Mouse (Mus musculus): Measurements from ENCODE around the gene Ssx2ip. TPM values are rescaled to one million over a fixed set of nuclear protein-coding genes. Genes with fewer than 3 reads are reported as not detected.

Gene Ssx2ip
- polyA plus RNA-seq, 1 experiment from 2014 or later: 25.1 TPM

DNA sequence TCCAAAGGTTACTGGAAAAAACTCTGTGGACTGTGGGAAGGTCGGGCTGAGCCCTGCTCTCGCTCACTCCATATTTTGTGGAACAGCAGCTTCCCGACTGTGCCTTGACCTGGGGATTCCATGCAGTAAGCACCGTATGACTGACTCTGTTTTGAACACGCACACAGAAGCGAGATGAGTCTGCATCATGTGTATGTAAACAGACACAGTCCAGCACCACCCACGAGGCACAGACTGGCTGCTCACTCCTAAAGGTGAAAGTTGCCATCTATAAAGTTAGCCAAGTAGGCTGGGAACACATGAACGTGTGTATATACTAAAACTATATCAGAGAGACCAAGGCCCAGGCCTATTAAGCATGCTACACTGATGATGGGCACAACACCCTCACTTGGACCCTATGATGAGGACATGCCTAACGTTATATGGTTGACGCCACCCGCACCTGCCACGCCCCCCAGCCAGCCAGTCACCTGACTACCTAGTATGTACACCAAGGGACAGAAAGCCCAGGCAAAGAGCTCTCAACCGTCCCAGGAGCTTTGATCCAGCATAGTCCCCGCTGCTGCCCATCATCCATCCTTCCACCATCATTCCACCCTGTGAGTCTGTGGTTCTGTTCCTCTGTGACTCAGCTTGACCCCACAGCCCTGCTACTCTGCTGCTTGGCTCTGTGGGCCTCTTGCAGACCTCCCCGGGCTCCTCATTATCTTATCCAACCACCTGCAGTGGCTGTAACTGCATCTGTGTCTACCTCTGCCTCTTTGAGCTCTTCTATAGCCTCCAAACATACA is 27.9 kb upstream of the Ssx2ip start:
- no peak overlapping the region for H3K9ac ChIP-seq (ENCODE audit: low read depth, low read length)
- no peak overlapping the region for H3K4me2 ChIP-seq (replicated peaks; ENCODE audit: low read depth, low read length)
- H3K4me3 ChIP-seq (ENCODE audit: low read depth, low read length): no peak overlapping the region
- WGBS: 85% methylated on average over 14 of the region's 15 CpGs
- H3K4me1 ChIP-seq (replicated peaks; ENCODE audit: control insufficient read depth, insufficient read depth, low read length): peaks cover 5% of the 10 kb centered on the region; the same call in 1 of the 2 replicates
- H3K9me3 ChIP-seq (ENCODE audit: control insufficient read depth, low read length): no peaks in the 10 kb centered on the region
- peaks cover 34% of the 10 kb centered on the region for H3K27me3 ChIP-seq (ENCODE audit: control insufficient read depth, insufficient read depth, low read length)
- no peak overlapping the region for H3K27ac ChIP-seq (ENCODE audit: low read depth, low read length)
- no peak for DNase-seq (ENCODE audit: low spot score)
- H3K36me3 ChIP-seq (ENCODE audit: control insufficient read depth, insufficient read depth, low read length): no peaks in the 10 kb centered on the region
- ATAC-seq (ENCODE audit: low FRiP score): no peak

DNA sequence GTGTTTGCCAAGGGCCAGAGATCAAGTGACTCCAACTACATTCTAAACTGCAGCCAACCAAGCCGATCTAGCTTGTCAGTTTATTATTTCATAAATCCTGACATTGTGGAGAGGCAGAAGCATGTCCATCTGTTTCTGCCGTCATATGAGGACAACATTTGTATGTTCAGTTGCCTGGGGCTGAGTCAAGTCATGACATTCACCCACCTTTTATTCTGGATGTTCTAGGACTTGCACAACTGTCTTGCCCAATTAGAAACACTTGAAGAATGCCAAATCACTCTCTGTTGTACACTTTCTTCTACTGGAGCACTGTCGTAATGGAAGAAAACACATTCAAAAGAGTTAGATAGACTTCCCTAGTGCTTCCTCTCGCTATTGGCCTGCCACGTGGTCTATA is 27.2 kb upstream of the Ssx2ip start:
- Histone ChIP-seq H3K36me3 (ENCODE audit: control insufficient read depth, insufficient read depth, low read length) (no peaks in the 10 kb centered on the region), H3K27me3 (ENCODE audit: control insufficient read depth, insufficient read depth, low read length) (peaks cover 36% of the 10 kb centered on the region), H3K27ac (ENCODE audit: low read depth, low read length) (no peak overlapping the region), H3K4me3 (ENCODE audit: low read depth, low read length) (no peak overlapping the region), H3K9me3 (ENCODE audit: control insufficient read depth, low read length) (no peaks in the 10 kb centered on the region), H3K4me1 (replicated peaks; ENCODE audit: control insufficient read depth, insufficient read depth, low read length) (peaks cover 5% of the 10 kb centered on the region; the same call in 1 of the 2 replicates), H3K4me2 (replicated peaks; ENCODE audit: low read depth, low read length) (no peak overlapping the region), H3K9ac (ENCODE audit: low read depth, low read length) (no peak overlapping the region)
- ATAC-seq (ENCODE audit: low FRiP score) (no peak), DNase-seq (ENCODE audit: low spot score) (no peak)
- WGBS: 91% methylated on average over 5 of the region's 5 CpGs

DNA sequence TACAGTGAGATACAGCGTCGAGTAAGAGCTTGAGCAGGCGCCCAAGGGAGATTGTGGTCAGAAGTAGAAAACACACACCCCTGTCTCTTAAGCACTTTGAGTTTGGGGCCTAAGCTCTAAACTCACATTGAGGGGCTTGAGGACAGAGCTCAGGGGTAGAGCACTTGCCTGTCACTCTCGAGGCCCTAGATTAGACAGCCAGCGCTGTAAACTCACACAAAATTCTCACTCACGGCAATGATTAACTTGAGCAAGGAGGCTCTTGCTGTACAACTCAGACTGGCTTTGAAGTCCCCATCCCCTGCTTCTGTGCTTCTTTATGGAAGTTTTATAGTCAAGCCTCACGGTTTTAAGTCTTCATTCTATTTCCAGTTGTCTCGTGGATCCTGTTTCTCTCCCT is 25.7 kb upstream of the Ssx2ip start:
- WGBS: 73% methylated on average over 8 of the region's 8 CpGs
- no peak overlapping the region for H3K4me2 ChIP-seq (replicated peaks; ENCODE audit: low read depth, low read length)
- H3K27ac ChIP-seq (ENCODE audit: low read depth, low read length): no peak overlapping the region
- H3K36me3 ChIP-seq (ENCODE audit: control insufficient read depth, insufficient read depth, low read length): no peaks in the 10 kb centered on the region
- DNase-seq (ENCODE audit: low spot score): no peak
- H3K4me1 ChIP-seq (replicated peaks; ENCODE audit: control insufficient read depth, insufficient read depth, low read length): peaks cover 5% of the 10 kb centered on the region; the same call in 1 of the 2 replicates
- H3K27me3 ChIP-seq (ENCODE audit: control insufficient read depth, insufficient read depth, low read length): peaks cover 24% of the 10 kb centered on the region
- H3K9me3 ChIP-seq (ENCODE audit: control insufficient read depth, low read length): no peaks in the 10 kb centered on the region; the same call in 1 of the 2 replicates
- no peak overlapping the region for H3K9ac ChIP-seq (ENCODE audit: low read depth, low read length)
- no peak for ATAC-seq (ENCODE audit: low FRiP score)
- no peak overlapping the region for H3K4me3 ChIP-seq (ENCODE audit: low read depth, low read length)

DNA sequence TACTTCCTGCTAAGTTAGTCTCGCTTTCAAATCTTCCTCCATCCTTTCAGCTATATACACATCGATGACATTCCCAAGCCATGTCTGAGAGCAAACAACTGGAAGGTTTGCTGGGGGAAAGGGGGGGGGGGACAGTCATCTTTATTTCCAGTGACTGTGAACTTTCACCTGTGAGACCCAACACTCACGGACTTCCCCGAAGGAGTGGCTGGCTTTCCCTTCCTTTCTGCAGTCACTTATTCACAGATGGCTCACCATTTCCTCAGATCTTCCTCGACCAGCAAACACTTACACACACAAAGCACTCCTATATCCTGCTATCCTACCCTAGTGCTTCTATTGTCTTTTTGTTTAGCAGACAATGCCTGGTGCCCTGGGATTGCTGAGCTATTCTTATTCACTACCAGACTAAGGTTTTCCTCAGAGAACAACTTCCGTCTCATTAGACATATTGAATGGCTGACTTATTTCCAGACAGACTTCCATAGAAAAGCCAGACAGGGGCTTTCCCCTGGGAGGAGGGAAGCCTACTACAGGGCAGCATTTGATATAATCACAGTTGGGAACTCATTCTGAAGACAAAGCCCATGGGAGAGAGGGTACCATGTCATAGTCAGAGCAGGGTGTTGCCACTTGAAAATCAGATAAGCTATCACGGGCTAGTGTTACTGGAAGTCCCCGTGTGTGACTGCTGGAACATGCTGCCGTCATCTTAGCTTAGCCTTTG is 24.5 kb upstream of the Ssx2ip start:
- ATAC-seq (ENCODE audit: low FRiP score) (peak; percentile 94), DNase-seq (ENCODE audit: low spot score) (peak; percentile 77)
- H3K27ac ChIP-seq (ENCODE audit: low read depth, low read length): peak overlapping the region; percentile 33
- peaks cover 17% of the 10 kb centered on the region; the same call in 1 of the 2 replicates for H3K27me3 ChIP-seq (ENCODE audit: control insufficient read depth, insufficient read depth, low read length)
- peaks cover 5% of the 10 kb centered on the region; the same call in 1 of the 2 replicates for H3K4me1 ChIP-seq (replicated peaks; ENCODE audit: control insufficient read depth, insufficient read depth, low read length)
- 30% methylated on average over 9 of the region's 9 CpGs for WGBS
- no peaks in the 10 kb centered on the region; the same call in 1 of the 2 replicates for H3K9me3 ChIP-seq (ENCODE audit: control insufficient read depth, low read length)
- H3K36me3 ChIP-seq (ENCODE audit: control insufficient read depth, insufficient read depth, low read length): no peaks in the 10 kb centered on the region
- H3K9ac ChIP-seq (ENCODE audit: low read depth, low read length): no peak overlapping the region
- H3K4me2 ChIP-seq (replicated peaks; ENCODE audit: low read depth, low read length): no peak overlapping the region
- H3K4me3 ChIP-seq (ENCODE audit: low read depth, low read length): no peak overlapping the region

DNA sequence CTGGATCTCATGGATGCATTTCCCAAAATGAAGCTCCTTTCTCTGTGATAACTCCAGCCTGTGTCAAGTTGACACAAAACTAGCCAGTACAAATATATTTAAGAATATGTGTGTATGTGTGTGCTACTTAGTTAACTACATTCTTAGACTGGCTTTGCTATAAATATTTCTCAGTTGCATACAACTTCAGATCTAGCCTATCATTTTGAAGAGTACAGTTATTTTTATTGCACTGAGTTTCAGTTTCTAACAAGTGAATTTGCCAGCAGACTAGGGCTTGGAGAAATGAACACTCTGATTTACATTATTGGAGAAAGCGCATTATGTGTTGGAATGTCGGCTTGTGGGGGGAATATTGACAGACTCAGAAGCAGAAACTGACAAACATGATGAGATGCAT is 23.6 kb upstream of the Ssx2ip start:
- Histone ChIP-seq H3K4me1 (replicated peaks; ENCODE audit: control insufficient read depth, insufficient read depth, low read length) (peaks cover 3% of the 10 kb centered on the region; the same call in 1 of the 2 replicates), H3K27me3 (ENCODE audit: control insufficient read depth, insufficient read depth, low read length) (peaks cover 18% of the 10 kb centered on the region; the same call in 1 of the 2 replicates), H3K27ac (ENCODE audit: low read depth, low read length) (no peak overlapping the region), H3K9ac (ENCODE audit: low read depth, low read length) (no peak overlapping the region), H3K36me3 (ENCODE audit: control insufficient read depth, insufficient read depth, low read length) (no peaks in the 10 kb centered on the region), H3K9me3 (ENCODE audit: control insufficient read depth, low read length) (no peaks in the 10 kb centered on the region; the same call in 1 of the 2 replicates), H3K4me2 (replicated peaks; ENCODE audit: low read depth, low read length) (no peak overlapping the region), H3K4me3 (ENCODE audit: low read depth, low read length) (no peak overlapping the region)
- 92% methylated on average over 2 of the region's 2 CpGs for WGBS
- DNase-seq (ENCODE audit: low spot score) (no peak), ATAC-seq (ENCODE audit: low FRiP score) (no peak)

DNA sequence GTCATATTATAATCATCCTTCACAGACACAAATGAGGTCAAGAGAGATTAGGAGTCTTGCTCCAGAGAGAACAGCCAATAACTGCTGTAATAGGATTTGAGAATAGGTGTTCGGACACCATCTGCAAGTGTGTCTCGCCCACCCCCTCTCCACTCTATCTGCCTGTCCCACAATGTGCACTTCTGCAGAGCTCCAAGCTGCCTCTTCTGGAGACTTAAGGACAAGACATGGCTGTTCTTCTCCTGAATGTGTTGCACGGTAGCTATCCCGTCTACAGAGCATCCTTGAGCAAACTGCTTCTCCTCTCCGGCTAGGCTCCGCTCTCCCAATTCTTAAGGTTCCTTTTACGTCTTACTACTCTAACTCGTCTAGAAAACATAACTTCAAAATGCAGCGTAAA is 23.0 kb upstream of the Ssx2ip start:
- Histone ChIP-seq H3K36me3 (ENCODE audit: control insufficient read depth, insufficient read depth, low read length) (no peaks in the 10 kb centered on the region), H3K9ac (ENCODE audit: low read depth, low read length) (no peak overlapping the region), H3K27me3 (ENCODE audit: control insufficient read depth, insufficient read depth, low read length) (peaks cover 19% of the 10 kb centered on the region; the same call in 1 of the 2 replicates), H3K4me1 (replicated peaks; ENCODE audit: control insufficient read depth, insufficient read depth, low read length) (peaks cover 3% of the 10 kb centered on the region; the same call in 1 of the 2 replicates), H3K27ac (ENCODE audit: low read depth, low read length) (no peak overlapping the region), H3K4me2 (replicated peaks; ENCODE audit: low read depth, low read length) (no peak overlapping the region), H3K9me3 (ENCODE audit: control insufficient read depth, low read length) (no peaks in the 10 kb centered on the region; the same call in 1 of the 2 replicates), H3K4me3 (ENCODE audit: low read depth, low read length) (no peak overlapping the region)
- ATAC-seq (ENCODE audit: low FRiP score) (no peak), DNase-seq (ENCODE audit: low spot score) (no peak)
- WGBS: 92% methylated on average over 9 of the region's 9 CpGs

DNA sequence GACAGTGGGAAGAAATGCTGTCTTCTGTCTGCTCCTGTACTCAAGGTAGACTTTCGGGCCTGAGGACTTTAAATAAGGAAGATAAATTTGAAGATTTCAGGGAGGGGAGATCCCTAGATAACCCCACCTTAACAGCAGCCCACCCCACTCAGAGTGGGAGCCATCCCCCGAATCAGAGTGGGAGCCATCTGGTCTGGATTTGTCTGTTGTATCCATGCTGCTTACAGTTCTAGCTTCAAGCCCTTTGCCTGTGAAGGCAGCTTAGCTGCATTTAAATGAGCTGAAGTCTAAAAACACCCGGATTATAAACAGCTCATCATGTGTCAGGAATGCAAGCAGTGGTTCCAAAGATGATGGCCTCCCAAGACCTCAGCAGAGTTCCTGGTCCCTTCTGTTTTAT is 17.6 kb upstream of the Ssx2ip start:
- no peak overlapping the region for H3K27ac ChIP-seq (ENCODE audit: low read depth, low read length)
- no peak overlapping the region for H3K4me2 ChIP-seq (replicated peaks; ENCODE audit: low read depth, low read length)
- 0 out of 2 replicates have a peak, but pooled peaks cover 6% of the 10 kb centered on the region for H3K27me3 ChIP-seq (ENCODE audit: control insufficient read depth, insufficient read depth, low read length)
- no peaks in the 10 kb centered on the region for H3K36me3 ChIP-seq (ENCODE audit: control insufficient read depth, insufficient read depth, low read length)
- H3K9ac ChIP-seq (ENCODE audit: low read depth, low read length): no peak overlapping the region
- no peak overlapping the region for H3K4me3 ChIP-seq (ENCODE audit: low read depth, low read length)
- ATAC-seq (ENCODE audit: low FRiP score) (no peak), DNase-seq (ENCODE audit: low spot score) (no peak)
- H3K4me1 ChIP-seq (replicated peaks; ENCODE audit: control insufficient read depth, insufficient read depth, low read length): no peaks in the 10 kb centered on the region
- no peaks in the 10 kb centered on the region; the same call in 1 of the 2 replicates for H3K9me3 ChIP-seq (ENCODE audit: control insufficient read depth, low read length)
- 76% methylated on average over 3 of the region's 3 CpGs for WGBS

DNA sequence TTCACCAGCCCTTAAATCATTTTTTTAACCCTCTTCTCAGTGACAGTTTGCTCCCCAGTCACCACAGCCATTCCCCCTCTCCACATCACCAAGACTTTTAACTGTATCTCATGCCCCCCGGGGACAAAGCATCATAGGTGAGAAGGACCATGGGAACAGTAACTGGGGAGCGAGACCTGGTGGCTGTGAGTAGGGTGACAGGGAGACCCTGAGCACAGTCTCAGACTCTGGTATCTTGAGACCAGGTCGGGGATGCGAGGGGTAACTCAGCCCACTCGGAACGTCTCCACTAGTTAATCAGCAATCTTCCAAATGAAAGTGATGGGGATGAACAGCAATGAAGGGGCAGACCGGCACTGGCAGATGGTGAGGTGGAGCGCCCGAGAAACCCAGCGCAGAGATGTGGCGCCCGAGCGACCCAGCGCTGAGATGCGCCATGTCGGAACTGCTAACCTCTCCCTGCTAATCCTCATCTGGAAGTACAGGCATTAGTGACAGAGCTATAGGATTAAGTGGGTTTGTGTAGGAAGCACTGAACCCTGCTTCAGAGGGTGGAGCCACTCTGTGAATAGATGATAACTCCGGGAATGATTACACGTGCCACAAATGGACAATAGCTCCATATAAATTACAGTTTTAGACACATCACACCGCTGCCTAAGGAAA is 11.7 kb upstream of the Ssx2ip start:
- H3K27me3 ChIP-seq (ENCODE audit: control insufficient read depth, insufficient read depth, low read length): 0 out of 2 replicates have a peak, but pooled peaks cover 2% of the 10 kb centered on the region
- no peaks in the 10 kb centered on the region for H3K9me3 ChIP-seq (ENCODE audit: control insufficient read depth, low read length)
- no peaks in the 10 kb centered on the region for H3K4me1 ChIP-seq (replicated peaks; ENCODE audit: control insufficient read depth, insufficient read depth, low read length)
- H3K36me3 ChIP-seq (ENCODE audit: control insufficient read depth, insufficient read depth, low read length): no peaks in the 10 kb centered on the region
- no peak overlapping the region for H3K27ac ChIP-seq (ENCODE audit: low read depth, low read length)
- WGBS: 74% methylated on average over 19 of the region's 19 CpGs
- no peak overlapping the region for H3K9ac ChIP-seq (ENCODE audit: low read depth, low read length)
- no peak overlapping the region for H3K4me3 ChIP-seq (ENCODE audit: low read depth, low read length)
- DNase-seq (ENCODE audit: low spot score) (no peak), ATAC-seq (ENCODE audit: low FRiP score) (no peak)
- no peak overlapping the region for H3K4me2 ChIP-seq (replicated peaks; ENCODE audit: low read depth, low read length)

All from hindbrain, embryonic 11.5 days (tissue).